Mouse (Mus musculus) right cerebral cortex, postnatal 25 days (tissue): ENCODE measurements around the gene Cpt1a.

Source experiments
- DNase-seq: peaks from one replicate; pipeline ENCODE4 v3.0.0; 2022

Gene Cpt1a

GRCm38 (mm10) chr19:3325771-3326478, 3.8 kb downstream of the Cpt1a start:
- DNase-seq, result no peak

- no peak for DNase-seq
These were observed 4.4 kb downstream of the Cpt1a start for GRCm38 (mm10) chr19:3326479-3327047.

- no peak for DNase-seq
These were observed 11.1 kb downstream of the Cpt1a start for GRCm38 (mm10) chr19:3333247-3333646.

GRCm38 (mm10) chr19:3333694-3334515, 11.8 kb downstream of the Cpt1a start:
- no peak for DNase-seq

- DNase-seq, result no peak
These were observed 12.4 kb downstream of the Cpt1a start for GRCm38 (mm10) chr19:3334550-3334949.

GRCm38 (mm10) chr19:3335917-3336316, 13.8 kb downstream of the Cpt1a start:
- no peak for DNase-seq

- no peak for DNase-seq
These were observed 14.5 kb downstream of the Cpt1a start for GRCm38 (mm10) chr19:3336485-3337255.

GRCm38 (mm10) chr19:3339187-3339586, 17.1 kb downstream of the Cpt1a start:
- DNase-seq, result no peak

- DNase-seq, result peak; percentile 34
These were observed 18.9 kb downstream of the Cpt1a start for GRCm38 (mm10) chr19:3341021-3341420.

- no peak for DNase-seq
These were observed 21.8 kb downstream of the Cpt1a start for GRCm38 (mm10) chr19:3343929-3344328.

GRCm38 (mm10) chr19:3344636-3345544, 22.8 kb downstream of the Cpt1a start:
- DNase-seq, result no peak

GRCm38 (mm10) chr19:3347784-3348183, 25.6 kb downstream of the Cpt1a start:
- no peak for DNase-seq

GRCm38 (mm10) chr19:3353415-3354111, 31.4 kb downstream of the Cpt1a start:
- peak; percentile 8 for DNase-seq

GRCm38 (mm10) chr19:3355096-3355495, 33.0 kb downstream of the Cpt1a start:
- no peak for DNase-seq

- DNase-seq, result no peak
These were observed 34.4 kb downstream of the Cpt1a start for GRCm38 (mm10) chr19:3356516-3356915.

GRCm38 (mm10) chr19:3357620-3358019, 35.5 kb downstream of the Cpt1a start:
- no peak for DNase-seq

- no peak for DNase-seq
These were observed 37.9 kb downstream of the Cpt1a start for GRCm38 (mm10) chr19:3359841-3360588.

- no peak for DNase-seq
These were observed 41.4 kb downstream of the Cpt1a start for GRCm38 (mm10) chr19:3363510-3363909.

GRCm38 (mm10) chr19:3365089-3365488, 43.0 kb downstream of the Cpt1a start:
- DNase-seq, result no peak

- no peak for DNase-seq
These were observed 46.1 kb downstream of the Cpt1a start for GRCm38 (mm10) chr19:3368276-3368675.

GRCm38 (mm10) chr19:3373380-3373779, 51.2 kb downstream of the Cpt1a start:
- no peak for DNase-seq
